Mouse (Mus musculus): Measurements from ENCODE around the gene Hnrnph3. TPM values are rescaled to one million over a fixed set of nuclear protein-coding genes. Genes with fewer than 3 reads are reported as not detected.

Hnrnph3 gene
- 100 to 1,000 TPM; 118 to 135 TPM for total RNA-seq (2023)

DNA sequence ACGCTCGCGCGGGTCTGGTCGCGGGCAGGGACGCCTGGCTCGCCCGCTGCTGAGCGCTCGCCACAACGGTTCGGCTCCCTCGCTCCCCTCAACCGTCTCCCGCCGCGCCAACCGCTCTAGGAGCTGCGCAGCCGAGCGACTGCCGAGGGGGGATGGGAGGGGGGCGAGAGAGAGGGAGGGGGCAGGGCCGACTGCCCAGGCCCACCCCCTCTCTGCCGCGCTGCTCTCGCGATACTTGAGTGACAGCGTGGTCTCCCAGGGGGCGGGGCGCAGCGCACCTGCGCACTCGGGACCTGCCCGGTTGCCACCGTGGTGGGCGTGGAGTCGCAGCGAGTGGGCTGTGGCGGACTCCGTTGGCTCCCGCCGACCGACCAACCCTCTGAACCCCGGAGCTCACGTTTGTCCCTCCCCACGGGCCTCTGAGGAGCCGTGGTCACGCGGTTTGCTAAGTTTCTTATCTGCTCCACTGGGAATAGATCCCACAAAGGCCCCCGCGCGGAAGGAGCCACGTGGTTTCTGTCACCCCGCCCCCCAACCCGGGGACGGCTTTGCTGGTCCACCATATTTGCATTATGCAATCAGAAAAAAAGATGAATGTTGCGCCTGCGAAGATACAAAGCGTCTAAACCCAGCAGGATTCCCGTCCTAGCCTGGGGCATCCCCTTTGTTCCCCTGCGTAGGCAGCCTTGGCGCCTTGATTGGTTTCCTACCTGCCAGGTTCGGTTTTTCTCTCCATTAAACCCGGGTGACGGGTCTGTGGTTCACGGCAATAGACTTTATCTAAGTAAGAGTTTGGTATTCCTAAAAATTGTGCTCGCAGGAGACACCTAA lies at the start of gene Hnrnph3, which contains the start of gene Pbld2:
Gene Hnrnph3 (minus strand): TSS at position 469 of the 831 bp plus-strand sequence.
Gene Pbld2 (plus strand): TSS at position 567 of the 831 bp plus-strand sequence.

DNA sequence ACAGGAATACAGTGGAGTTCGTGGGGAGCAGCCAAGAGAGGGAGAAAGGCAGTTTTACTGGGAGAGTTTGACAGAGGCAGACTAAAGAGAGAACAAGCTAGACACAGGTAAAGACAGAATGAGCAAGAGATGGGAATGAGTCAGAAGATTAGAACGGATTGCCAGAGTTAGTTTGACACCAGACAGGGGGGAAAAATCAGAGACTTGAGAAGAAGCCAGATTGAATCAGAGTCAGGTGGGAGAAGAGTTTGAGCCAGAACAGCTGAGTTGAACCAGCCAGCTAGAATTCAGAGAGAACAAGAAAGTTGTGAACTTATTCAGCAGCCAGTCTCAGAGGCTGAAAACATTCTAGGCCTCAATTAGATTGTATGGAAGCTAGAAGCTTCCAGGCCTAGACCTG lies 35.8 kb upstream of the Hnrnph3 start, which contains the start of gene Pbld1:
Gene Pbld1 (plus strand): TSS at position 301 of the 400 bp plus-strand sequence.

DNA sequence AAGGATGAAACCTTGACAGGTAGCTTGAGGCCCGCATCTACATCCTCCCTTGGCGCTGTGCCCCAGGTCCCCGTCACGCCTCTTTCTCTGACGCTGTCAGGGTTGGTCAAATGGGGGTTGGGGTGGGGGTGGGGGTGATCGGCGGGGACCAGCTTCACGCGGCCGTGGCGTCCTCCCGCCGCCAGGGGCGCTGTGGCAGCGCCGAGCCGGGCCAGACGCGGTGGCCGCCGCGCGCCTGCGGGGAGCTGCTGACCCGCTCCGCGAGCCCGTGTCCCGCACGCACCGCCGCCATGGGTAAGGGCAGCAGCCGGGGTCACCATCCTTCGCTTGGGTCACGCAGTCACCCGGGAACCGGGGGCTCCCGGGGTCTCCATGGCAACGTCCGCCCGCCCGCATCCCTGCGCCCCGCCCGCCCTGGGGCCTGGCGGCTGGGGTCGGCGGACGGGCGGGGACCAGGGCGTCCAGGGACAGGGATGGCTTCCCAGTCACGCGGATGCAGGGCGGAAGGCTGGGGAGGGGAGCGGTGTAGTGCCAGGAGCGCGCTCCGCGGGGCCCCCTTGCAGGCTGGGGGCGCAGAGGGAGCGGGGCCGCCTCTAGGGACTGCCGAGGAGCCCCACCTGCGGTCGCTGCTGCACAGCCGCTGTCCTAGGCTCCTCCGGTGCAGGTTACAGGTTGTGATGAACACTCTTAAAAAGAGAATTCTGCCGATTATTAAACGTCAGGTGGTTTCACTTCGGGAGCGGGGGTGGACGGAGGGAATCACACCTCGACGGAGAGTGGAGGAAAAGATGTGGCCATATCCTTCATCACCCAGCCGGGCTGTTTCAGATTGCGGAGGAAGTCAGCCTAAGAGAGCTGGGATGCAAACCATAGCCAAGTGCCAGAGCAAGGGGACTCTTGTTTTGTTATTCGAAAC lies 43.7 kb downstream of the Hnrnph3 start, which contains the start of gene Rufy2:
Gene Rufy2 (plus strand): TSS at position 185 of the 916 bp plus-strand sequence.

Other genes with a start within 250 kb of the Hnrnph3 start
- gene Ccar1, start 231.9 kb downstream of the Hnrnph3 start, total RNA-seq (2023) = 100 to 1,000 TPM; 141 to 163 TPM
- gene Tet1, start 115.2 kb downstream of the Hnrnph3 start, total RNA-seq (2023) = 1 to 10 TPM; 8.2 to 8.4 TPM
- 10 to 100 TPM; 11.9 to 16.9 TPM for gene Slc25a16, start 103.6 kb downstream of the Hnrnph3 start, total RNA-seq (2023)
- gene Dna2, start 77.2 kb downstream of the Hnrnph3 start, total RNA-seq (2023) = 1 to 10 TPM; 2.4 to 2.9 TPM
- 10 to 100 TPM; 39.3 to 41.5 TPM for gene Rufy2, start 44.0 kb downstream of the Hnrnph3 start, total RNA-seq (2023)
- 1 to 10 TPM; 1.1 to 1.3 TPM for gene Pbld2, start 98 bp upstream of the Hnrnph3 start, total RNA-seq (2023)
- gene Pbld1, start 35.9 kb upstream of the Hnrnph3 start, total RNA-seq (2023) = under 1 TPM; 0.30 to 0.44 TPM
- gene Atoh7, start 75.4 kb upstream of the Hnrnph3 start, total RNA-seq (2023) = not detected
- not detected for gene Mypn, start 179.7 kb upstream of the Hnrnph3 start, total RNA-seq (2023)
- 100 to 1,000 TPM; 243 to 272 TPM for gene Herc4, start 219.6 kb upstream of the Hnrnph3 start, total RNA-seq (2023)

Measured in B cell, adult 67 days (primary cell).